Mouse (Mus musculus) midbrain, embryonic 11.5 days (tissue): ENCODE results near the gene Slc6a1. TPM values are rescaled to one million over a fixed set of nuclear protein-coding genes. Genes with fewer than 3 reads are reported as not detected.
"Not testable (repeated sequence)": the region's sequence is repeated elsewhere in the genome, so short reads cannot be mapped to it uniquely, and the experiment has no call there.

Source experiments
- ATAC-seq: fragments of 200-750 bp; cut with Nextera tagmentation; 2 replicates; pipeline ENCODE4 v1.8.0; 2017; ENCODE audit warnings: moderate TSS enrichment, moderate library complexity; ENCODE audit not compliant: low FRiP score
- DNase-seq: peaks from one replicate; pipeline ENCODE4 v3.0.0; 2015; ENCODE audit warnings: low spot score; ENCODE audit errors: missing footprints
- H3K27ac ChIP-seq: fragments of 300-500 bp; sonication (generic); 2 replicates; pipeline ENCODE4 v1.5.1; 2014; ENCODE audit warnings: low read depth, low read length
- H3K27me3 ChIP-seq: fragments of 300-500 bp; sonication (generic); 2 replicates; pipeline ENCODE4 v1.6.1; 2014; ENCODE audit warnings: mild to moderate bottlenecking, low read length, moderate library complexity, mixed read lengths; ENCODE audit not compliant: control insufficient read depth, insufficient read depth
- H3K36me3 ChIP-seq: fragments of 300-500 bp; sonication (generic); 2 replicates; pipeline ENCODE4 v1.6.1; 2014; ENCODE audit warnings: mild to moderate bottlenecking, low read length, moderate library complexity, mixed read lengths; ENCODE audit not compliant: control insufficient read depth, insufficient read depth
- H3K4me1 ChIP-seq: fragments of 300-500 bp; sonication (generic); 2 replicates; pipeline ENCODE4 v1.6.1; 2014; ENCODE audit warnings: low read length; ENCODE audit not compliant: control insufficient read depth, insufficient read depth
- H3K4me2 ChIP-seq: fragments of 300-500 bp; sonication (generic); 2 replicates; pipeline ENCODE4 v1.6.1; 2014; ENCODE audit warnings: mild to moderate bottlenecking, moderate library complexity
- H3K4me3 ChIP-seq: fragments of 300-500 bp; sonication (generic); 2 replicates; pipeline ENCODE4 v1.5.1; 2014; ENCODE audit warnings: low read depth, low read length
- H3K9ac ChIP-seq: fragments of 300-500 bp; sonication (generic); 2 replicates; pipeline ENCODE4 v1.6.1; 2014; ENCODE audit warnings: low read length
- H3K9me3 ChIP-seq: fragments of 300-500 bp; sonication (generic); 2 replicates; pipeline ENCODE4 v1.6.1; 2016; ENCODE audit warnings: low read length; ENCODE audit not compliant: control insufficient read depth
- WGBS: fragments of 180-500 bp; shearing (Covaris S2); extraction: QIAGEN DNeasy Blood & Tissue Kit; methylation state at CpG from one replicate; pipeline ENCODE4 v1.1.7; 2014; 5-methylcytosine and 5-hydroxymethylcytosine counted together
- polyA plus RNA-seq: library from polyadenylated mRNA; unstranded; fragments of >200 nt; fragmentation: Nextera tagmentation; extraction: Ambion mirVana; gene quantifications from 2 replicates; pipeline ENCODE4 v1.2.1, GENCODE M21; 2014

Gene Slc6a1
- polyA plus RNA-seq, 1 experiment from 2014 or later, result 13.3 TPM

DNA sequence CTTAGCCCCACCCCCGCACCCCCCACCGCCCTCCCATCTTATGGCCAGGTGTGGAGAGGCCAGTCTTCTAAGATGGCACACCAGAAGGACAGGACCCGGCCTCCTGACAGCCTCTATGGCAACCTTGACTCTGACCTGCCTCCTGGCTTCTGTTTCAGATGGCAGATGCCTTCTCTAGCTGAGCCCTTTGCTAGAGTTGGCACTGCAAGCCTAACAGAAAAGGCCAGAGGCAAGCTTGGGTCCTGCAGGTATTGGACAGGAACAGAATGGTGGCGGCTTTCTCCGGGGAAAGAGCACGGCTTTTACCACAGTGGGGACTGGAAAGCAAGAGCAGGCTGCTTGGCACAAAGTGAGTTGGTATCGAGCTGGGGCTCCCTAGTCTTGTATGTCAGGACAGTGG lies 49.5 kb downstream of the Slc6a1 start:
- no peak for DNase-seq
- Histone ChIP-seq H3K4me1 (peaks cover 2% of the 10 kb centered on the region; the same call in 1 of the 2 replicates), H3K9me3 (no peaks in the 10 kb centered on the region), H3K4me3 (no peak overlapping the region), H3K27ac (no peak overlapping the region), H3K9ac (no peak overlapping the region), H3K36me3 (no peaks in the 10 kb centered on the region), H3K27me3 (no peaks in the 10 kb centered on the region), H3K4me2 (no peak overlapping the region)
- 87% methylated on average over 7 of the region's 7 CpGs for WGBS
- no peak for ATAC-seq

GRCm38 (mm10) chr6:114336128-114336943 lies 53.9 kb downstream of the Slc6a1 start:
- ATAC-seq, result no peak
- H3K27me3 ChIP-seq, result no peaks in the 10 kb centered on the region
- no peak for DNase-seq
- no peak overlapping the region for H3K9ac ChIP-seq
- no peaks in the 10 kb centered on the region for H3K9me3 ChIP-seq
- WGBS, result 65% methylated on average over 11 of the region's 11 CpGs
- H3K4me1 ChIP-seq, result no peaks in the 10 kb centered on the region
- H3K27ac ChIP-seq, result no peak overlapping the region
- H3K36me3 ChIP-seq, result no peaks in the 10 kb centered on the region
- H3K4me3 ChIP-seq, result no peak overlapping the region
- H3K4me2 ChIP-seq, result no peak overlapping the region

DNA sequence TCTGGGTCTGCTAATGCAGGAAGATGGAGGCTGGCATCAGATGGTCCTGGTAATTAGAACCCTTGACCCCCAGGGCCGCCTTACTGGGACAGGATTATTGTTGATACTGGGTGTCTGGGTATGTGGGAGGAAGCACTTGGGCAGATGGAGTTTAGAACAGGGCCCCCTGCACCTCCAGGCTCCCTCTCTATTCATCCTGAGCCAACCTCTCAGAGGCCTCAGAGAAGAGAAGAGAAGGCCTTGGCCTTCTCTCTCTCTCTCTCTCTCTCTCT lies 54.4 kb downstream of the Slc6a1 start:
- no peak overlapping the region for H3K27ac ChIP-seq
- ATAC-seq, result no peak
- no peak overlapping the region for H3K4me2 ChIP-seq
- H3K4me3 ChIP-seq, result no peak overlapping the region
- H3K9me3 ChIP-seq, result no peaks in the 10 kb centered on the region
- H3K4me1 ChIP-seq, result no peaks in the 10 kb centered on the region
- no peak for DNase-seq
- no peaks in the 10 kb centered on the region for H3K27me3 ChIP-seq
- no peak overlapping the region for H3K9ac ChIP-seq
- 50% methylated on average over 1 of the region's 1 CpGs for WGBS
- no peaks in the 10 kb centered on the region for H3K36me3 ChIP-seq

DNA sequence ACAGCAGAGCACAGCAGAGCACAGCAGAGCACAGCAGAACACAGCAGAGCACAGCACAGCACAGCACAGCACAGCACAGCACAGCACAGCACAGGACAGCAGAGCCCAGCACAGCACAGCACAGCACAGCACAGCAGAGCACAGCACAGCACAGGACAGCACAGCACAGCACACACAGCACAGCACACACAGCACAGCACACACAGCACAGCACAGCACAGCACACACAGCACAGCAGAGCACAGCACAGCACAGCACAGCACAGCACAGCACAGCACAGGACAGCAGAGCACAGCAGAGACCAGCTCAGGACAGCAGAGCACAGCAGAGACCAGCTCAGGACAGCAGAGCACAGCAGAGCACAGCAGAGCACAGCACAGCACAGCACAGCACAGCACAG lies 58.9 kb downstream of the Slc6a1 start:
- not testable (repeated sequence) for H3K27ac ChIP-seq, H3K36me3 ChIP-seq, ATAC-seq, DNase-seq, H3K4me3 ChIP-seq, H3K27me3 ChIP-seq, H3K9me3 ChIP-seq, H3K4me2 ChIP-seq, H3K9ac ChIP-seq, H3K4me1 ChIP-seq

GRCm38 (mm10) chr6:114343740-114344139 lies 61.3 kb downstream of the Slc6a1 start:
- H3K36me3 ChIP-seq, result no peaks in the 10 kb centered on the region
- ATAC-seq, result 0 out of 2 replicates have a peak, but pooled peaks have one; percentile 47
- no peak overlapping the region for H3K27ac ChIP-seq
- 15% methylated on average over 3 of the region's 3 CpGs for WGBS
- no peaks in the 10 kb centered on the region for H3K27me3 ChIP-seq
- peaks cover 7% of the 10 kb centered on the region for H3K4me1 ChIP-seq
- DNase-seq, result peak; percentile 90
- no peak overlapping the region for H3K9ac ChIP-seq
- no peaks in the 10 kb centered on the region for H3K9me3 ChIP-seq
- no peak overlapping the region for H3K4me2 ChIP-seq
- no peak overlapping the region for H3K4me3 ChIP-seq

DNA sequence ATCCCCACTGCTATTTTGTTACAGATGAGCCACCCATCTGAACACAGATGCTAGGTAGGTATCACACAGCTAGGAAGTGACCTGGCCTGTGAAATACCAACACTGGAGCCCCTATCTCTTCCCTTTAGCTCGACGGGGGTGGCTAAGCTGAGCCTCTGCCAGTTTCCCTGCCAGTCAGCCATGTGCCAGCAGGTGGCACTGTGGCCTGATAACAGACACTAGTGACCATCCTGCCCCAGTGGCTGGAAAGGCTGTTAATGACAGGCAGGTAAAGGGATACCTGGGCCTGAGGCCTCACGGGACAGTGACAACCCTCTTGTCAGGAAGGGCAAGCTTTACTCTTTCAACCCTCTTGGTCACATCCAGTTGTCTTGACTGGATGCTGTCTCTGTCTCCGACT lies 62.7 kb downstream of the Slc6a1 start:
- H3K4me2 ChIP-seq, result no peak overlapping the region
- no peaks in the 10 kb centered on the region for H3K9me3 ChIP-seq
- H3K4me3 ChIP-seq, result no peak overlapping the region
- H3K27me3 ChIP-seq, result no peaks in the 10 kb centered on the region
- no peak overlapping the region for H3K27ac ChIP-seq
- H3K4me1 ChIP-seq, result peaks cover 8% of the 10 kb centered on the region
- ATAC-seq, result no peak
- no peak overlapping the region for H3K9ac ChIP-seq
- H3K36me3 ChIP-seq, result no peaks in the 10 kb centered on the region
- whole genome bisulfite sequencing, result 46% methylated on average over 4 of the region's 4 CpGs
- DNase-seq, result peak; percentile 92

GRCm38 (mm10) chr6:114347831-114348754 lies 65.7 kb downstream of the Slc6a1 start:
- no peak overlapping the region for H3K4me3 ChIP-seq
- H3K36me3 ChIP-seq, result no peaks in the 10 kb centered on the region
- no peak overlapping the region for H3K9ac ChIP-seq
- DNase-seq, result no peak
- 39% methylated on average over 13 of the region's 13 CpGs for WGBS
- H3K27ac ChIP-seq, result no peak overlapping the region
- H3K4me2 ChIP-seq, result no peak overlapping the region
- no peaks in the 10 kb centered on the region for H3K9me3 ChIP-seq
- peak; percentile 51; the same call in 1 of the 2 replicates for ATAC-seq
- H3K27me3 ChIP-seq, result no peaks in the 10 kb centered on the region
- peaks cover 8% of the 10 kb centered on the region for H3K4me1 ChIP-seq

- no peak overlapping the region for H3K9ac ChIP-seq
- no peak for ATAC-seq
- H3K9me3 ChIP-seq, result no peaks in the 10 kb centered on the region
- no peak overlapping the region for H3K27ac ChIP-seq
- no peaks in the 10 kb centered on the region for H3K4me1 ChIP-seq
- no peak overlapping the region for H3K4me2 ChIP-seq
- H3K4me3 ChIP-seq, result no peak overlapping the region
- DNase-seq, result no peak
- H3K36me3 ChIP-seq, result no peaks in the 10 kb centered on the region
- no peaks in the 10 kb centered on the region for H3K27me3 ChIP-seq
- 89% methylated on average over 4 of the region's 4 CpGs for WGBS
Measured at GRCm38 (mm10) chr6:114354635-114355034, 72.2 kb downstream of the Slc6a1 start.

- no peaks in the 10 kb centered on the region for H3K4me1 ChIP-seq
- no peaks in the 10 kb centered on the region for H3K36me3 ChIP-seq
- H3K27me3 ChIP-seq, result no peaks in the 10 kb centered on the region
- 79% methylated on average over 3 of the region's 3 CpGs for WGBS
- DNase-seq (no peak), ATAC-seq (no peak)
- H3K4me2 ChIP-seq, result no peak overlapping the region
- H3K9me3 ChIP-seq, result no peaks in the 10 kb centered on the region
- no peak overlapping the region for H3K4me3 ChIP-seq
- H3K27ac ChIP-seq, result no peak overlapping the region
- no peak overlapping the region for H3K9ac ChIP-seq
Measured at GRCm38 (mm10) chr6:114358171-114358570, 75.7 kb downstream of the Slc6a1 start.
